Mouse (Mus musculus): ENCODE data around the gene Psen2.

The Psen2 gene

GRCm38 (mm10) chr1:180199715-180200050 lies 63.6 kb downstream of the Psen2 start:
- DNase-seq (ENCODE audit: low read depth, low spot score): no peak

- no peak for DNase-seq (ENCODE audit: low read depth, low spot score)
These were observed 64.1 kb downstream of the Psen2 start, which contains the start of gene Coq8a for GRCm38 (mm10) chr1:180198959-180199714. TSS of gene Coq8a (minus strand) at chr1:180199602.

- no peak for DNase-seq (ENCODE audit: low read depth, low spot score)
These were observed 65.3 kb downstream of the Psen2 start for GRCm38 (mm10) chr1:180197956-180198355.

GRCm38 (mm10) chr1:180196508-180196907 lies 66.7 kb downstream of the Psen2 start:
- no peak for DNase-seq (ENCODE audit: low read depth, low spot score)

- peak; percentile 96 for DNase-seq (ENCODE audit: low read depth, low spot score)
These were observed 67.4 kb downstream of the Psen2 start for GRCm38 (mm10) chr1:180195703-180196381.

GRCm38 (mm10) chr1:180194781-180195471 lies 68.3 kb downstream of the Psen2 start:
- no peak for DNase-seq (ENCODE audit: low read depth, low spot score)

- DNase-seq (ENCODE audit: low read depth, low spot score): no peak
These were observed 69.2 kb downstream of the Psen2 start for GRCm38 (mm10) chr1:180194048-180194447.

GRCm38 (mm10) chr1:180193391-180193935 lies 69.8 kb downstream of the Psen2 start:
- no peak for DNase-seq (ENCODE audit: low read depth, low spot score)

GRCm38 (mm10) chr1:180192866-180193265 lies 70.4 kb downstream of the Psen2 start:
- DNase-seq (ENCODE audit: low read depth, low spot score): no peak

- no peak for DNase-seq (ENCODE audit: low read depth, low spot score)
These were observed 71.5 kb downstream of the Psen2 start for GRCm38 (mm10) chr1:180191651-180192220.

- no peak for DNase-seq (ENCODE audit: low read depth, low spot score)
These were observed 72.1 kb downstream of the Psen2 start for GRCm38 (mm10) chr1:180191112-180191511.

GRCm38 (mm10) chr1:180188951-180189350 lies 74.3 kb downstream of the Psen2 start:
- DNase-seq (ENCODE audit: low read depth, low spot score): no peak

- no peak for DNase-seq (ENCODE audit: low read depth, low spot score)
These were observed 76.9 kb downstream of the Psen2 start for GRCm38 (mm10) chr1:180186371-180186770.

- no peak for DNase-seq (ENCODE audit: low read depth, low spot score)
These were observed 77.4 kb downstream of the Psen2 start for GRCm38 (mm10) chr1:180185877-180186276.

- DNase-seq (ENCODE audit: low read depth, low spot score): no peak
These were observed 78.5 kb downstream of the Psen2 start for GRCm38 (mm10) chr1:180184768-180185167.

GRCm38 (mm10) chr1:180183525-180184159 lies 79.6 kb downstream of the Psen2 start:
- no peak for DNase-seq (ENCODE audit: low read depth, low spot score)

- DNase-seq (ENCODE audit: low read depth, low spot score): no peak
These were observed 80.5 kb downstream of the Psen2 start for GRCm38 (mm10) chr1:180182731-180183130.

GRCm38 (mm10) chr1:180181966-180182319 lies 81.3 kb downstream of the Psen2 start:
- no peak for DNase-seq (ENCODE audit: low read depth, low spot score)

GRCm38 (mm10) chr1:180181304-180181965 lies 81.8 kb downstream of the Psen2 start:
- no peak for DNase-seq (ENCODE audit: low read depth, low spot score)

GRCm38 (mm10) chr1:180179840-180180239 lies 83.4 kb downstream of the Psen2 start:
- DNase-seq (ENCODE audit: low read depth, low spot score): no peak

- no peak for DNase-seq (ENCODE audit: low read depth, low spot score)
These were observed 84.1 kb downstream of the Psen2 start for GRCm38 (mm10) chr1:180179100-180179499.

Measured in retina, postnatal 7 days (tissue).